Mouse (Mus musculus): ENCODE results near the gene Gucd1.
"Not testable (repeated sequence)": the region's sequence is repeated elsewhere in the genome, so short reads cannot be mapped to it uniquely, and the experiment has no call there.

Gene Gucd1

DNA sequence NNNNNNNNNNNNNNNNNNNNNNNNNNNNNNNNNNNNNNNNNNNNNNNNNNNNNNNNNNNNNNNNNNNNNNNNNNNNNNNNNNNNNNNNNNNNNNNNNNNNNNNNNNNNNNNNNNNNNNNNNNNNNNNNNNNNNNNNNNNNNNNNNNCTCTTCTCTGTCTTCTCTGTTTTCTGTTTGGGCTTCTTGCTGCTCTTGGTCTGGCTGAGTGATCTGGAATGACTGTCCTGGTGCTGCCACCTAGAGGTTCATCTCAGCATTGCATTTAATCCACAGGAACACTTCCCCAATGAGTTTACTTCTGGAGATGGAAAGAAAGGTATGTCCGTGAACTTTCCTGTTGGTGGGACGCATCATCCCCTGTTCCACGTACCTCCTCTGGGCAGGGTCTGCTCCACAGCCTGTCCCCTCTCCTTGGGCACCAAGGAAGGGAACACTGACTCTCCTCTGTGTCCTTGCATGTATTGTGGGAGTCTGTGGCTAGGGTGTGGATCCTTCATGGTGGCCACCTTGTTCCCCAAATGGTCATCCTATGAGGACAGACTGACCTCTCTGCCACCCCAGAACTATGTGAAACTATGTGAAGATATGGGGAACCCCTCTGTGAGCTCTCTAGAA lies 81.1 kb downstream of the Gucd1 start:
- in situ Hi-C loops (cut with MboI): loop anchor here (10.0 kb wide), 1 partner anchor 252 kb away; no protein-coding TSS in a partner anchor

DNA sequence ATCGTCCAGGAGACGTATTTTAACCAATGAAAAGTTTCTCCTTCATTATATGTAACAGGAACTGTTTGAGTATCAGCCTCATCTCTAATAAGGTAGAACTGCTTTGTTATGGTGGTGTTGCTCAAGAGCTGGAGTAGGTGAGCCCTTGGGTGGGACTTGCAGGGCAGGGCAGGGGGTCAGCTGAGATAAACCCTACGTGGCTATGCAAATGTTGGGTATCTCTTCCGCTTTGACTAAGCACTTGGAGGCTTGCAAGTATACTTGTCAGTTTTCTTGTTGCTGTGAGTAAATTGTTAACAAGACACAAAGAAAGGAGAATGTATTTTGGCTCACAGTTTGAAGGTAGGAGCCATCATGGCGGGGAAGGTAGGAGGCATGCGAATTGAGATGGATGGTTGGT lies 87.1 kb downstream of the Gucd1 start:
- in situ Hi-C loops (cut with MboI): loop anchor here (10.0 kb wide), 1 partner anchor 246 kb away; no protein-coding TSS in a partner anchor

DNA sequence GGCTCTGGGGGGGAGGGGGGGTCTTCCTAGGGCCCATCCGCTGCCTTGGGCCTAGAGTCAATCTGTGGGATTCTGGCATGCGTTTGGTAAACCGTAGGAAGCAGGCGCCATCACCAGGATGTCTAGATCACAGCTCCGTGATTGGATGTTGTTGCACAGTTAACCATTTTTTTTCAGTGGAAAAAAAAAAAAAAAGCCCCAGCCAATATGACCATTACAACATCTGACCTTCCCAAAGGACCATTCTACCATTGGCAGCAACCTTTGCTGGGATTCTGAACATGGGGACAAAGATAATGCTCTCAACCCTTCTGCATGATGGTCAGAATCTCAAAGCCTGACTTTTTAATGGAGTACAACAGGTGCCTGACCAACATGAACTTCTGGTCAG lies 87.6 kb downstream of the Gucd1 start:
- in situ Hi-C loops (cut with MboI): loop anchor here (10.0 kb wide), 1 partner anchor 245 kb away; no protein-coding TSS in a partner anchor

DNA sequence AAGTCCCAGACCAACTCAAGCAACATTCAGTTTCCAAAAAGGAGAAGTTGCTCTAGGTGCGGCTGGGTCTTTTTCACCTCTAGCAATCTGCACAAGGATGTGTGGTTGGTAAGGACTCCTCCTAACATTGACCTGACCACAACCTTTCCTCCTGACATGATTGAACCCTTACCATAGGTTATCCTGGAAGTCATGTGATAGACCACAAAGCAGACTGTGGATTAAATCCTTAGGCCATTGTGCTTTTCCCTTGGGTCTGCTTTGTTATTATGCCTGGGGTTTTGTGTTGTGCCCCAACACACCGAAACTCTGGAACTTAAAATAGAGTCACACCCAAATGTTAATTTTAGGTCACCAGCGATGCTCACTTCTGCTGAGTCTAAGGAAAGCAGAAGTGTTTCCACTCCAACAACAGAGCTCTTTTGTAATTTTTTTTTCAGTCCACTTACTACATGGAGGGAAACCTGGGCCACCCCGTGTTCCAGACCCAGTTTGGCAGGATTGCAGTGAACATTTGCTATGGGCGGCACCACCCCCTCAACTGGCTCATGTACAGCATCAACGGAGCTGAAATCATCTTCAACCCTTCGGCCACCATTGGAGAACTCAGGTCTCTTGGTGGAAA lies 88.1 kb downstream of the Gucd1 start:
- in situ Hi-C loops (cut with MboI): loop anchor here (10.0 kb wide), 1 partner anchor 245 kb away; no protein-coding TSS in a partner anchor

DNA sequence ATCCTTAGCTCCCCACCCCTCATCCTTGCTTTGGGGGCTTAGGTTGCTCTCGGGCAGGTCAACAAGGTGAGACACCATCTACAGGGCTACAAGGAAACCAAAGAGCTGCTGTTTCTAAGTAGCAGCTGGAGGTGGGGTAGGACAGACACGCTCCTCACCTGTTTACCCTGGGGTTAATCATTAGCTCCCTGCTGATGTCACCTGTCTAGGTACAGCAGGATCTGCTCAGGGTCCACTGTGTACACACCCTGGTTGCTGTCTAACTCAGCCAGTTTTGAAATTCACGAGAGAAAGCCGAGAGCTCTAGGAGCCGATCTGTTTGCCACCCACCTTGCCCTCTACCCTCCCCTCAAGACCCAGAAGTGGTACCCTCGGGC lies 88.8 kb downstream of the Gucd1 start:
- in situ Hi-C loops (cut with MboI): no loop called here

DNA sequence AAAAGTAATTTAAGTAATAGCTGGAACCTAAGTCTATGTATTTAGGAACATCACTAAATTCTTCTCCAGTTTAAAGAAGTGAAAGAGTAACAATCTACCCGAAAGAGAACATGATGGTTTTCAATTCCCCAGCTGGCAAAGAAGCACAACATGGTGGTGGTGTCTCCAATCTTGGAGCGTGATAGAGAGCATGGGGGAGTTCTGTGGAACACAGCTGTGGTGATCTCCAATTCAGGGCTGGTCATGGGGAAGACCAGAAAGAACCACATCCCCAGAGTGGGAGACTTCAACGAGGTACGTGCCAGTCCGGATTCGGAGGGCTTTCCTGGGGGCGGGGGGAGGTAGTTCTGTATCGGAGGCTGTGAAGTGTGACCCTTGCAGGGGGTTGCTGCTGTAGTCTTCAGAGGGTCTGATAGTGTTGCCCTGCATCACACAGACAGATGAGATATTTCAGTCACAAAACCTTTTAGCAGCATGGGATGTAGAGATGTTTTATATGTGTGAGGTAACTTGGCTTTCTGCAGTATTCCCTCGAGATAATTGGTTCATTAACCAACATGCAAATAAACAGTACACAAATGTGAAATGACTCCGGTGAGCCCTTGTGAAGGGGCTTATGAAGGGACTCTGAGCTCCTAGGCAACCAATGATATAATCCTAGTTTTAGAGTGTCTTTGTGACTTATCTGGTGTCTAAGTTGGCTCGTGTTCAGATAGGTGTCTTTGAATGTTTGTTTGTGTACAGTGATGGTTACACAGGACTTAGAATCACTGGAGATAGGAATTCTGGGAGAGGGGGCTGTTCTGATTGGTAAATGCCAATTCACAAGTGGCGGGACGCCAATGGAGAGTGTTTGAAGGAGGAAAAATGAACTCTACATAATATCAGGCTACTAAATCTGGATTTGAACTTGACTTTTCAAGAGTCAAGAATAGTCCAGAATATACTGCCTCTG lies 89.4 kb downstream of the Gucd1 start:
- in situ Hi-C loops (cut with MboI): no loop called here

DNA sequence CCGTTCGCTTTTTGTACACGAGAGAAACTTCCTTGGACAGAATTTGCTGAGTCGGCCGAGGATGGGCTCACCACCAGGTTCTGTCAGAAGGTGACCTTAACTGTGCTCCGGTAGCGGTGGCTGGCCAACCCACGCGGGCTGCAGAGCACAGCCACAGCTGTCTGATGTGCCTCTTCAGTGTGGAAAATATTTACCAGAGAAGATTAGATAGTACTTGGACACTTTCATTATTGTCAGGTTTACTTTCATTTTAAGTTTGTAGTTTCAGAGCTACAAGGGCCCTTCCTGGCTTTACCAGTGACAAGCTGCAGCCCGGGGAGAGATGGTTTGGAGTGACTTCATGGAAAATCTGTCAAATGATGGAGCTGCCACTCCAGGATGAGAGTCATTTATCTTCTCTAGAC lies 93.3 kb downstream of the Gucd1 start:
- in situ Hi-C loops (cut with MboI): no loop called here

DNA sequence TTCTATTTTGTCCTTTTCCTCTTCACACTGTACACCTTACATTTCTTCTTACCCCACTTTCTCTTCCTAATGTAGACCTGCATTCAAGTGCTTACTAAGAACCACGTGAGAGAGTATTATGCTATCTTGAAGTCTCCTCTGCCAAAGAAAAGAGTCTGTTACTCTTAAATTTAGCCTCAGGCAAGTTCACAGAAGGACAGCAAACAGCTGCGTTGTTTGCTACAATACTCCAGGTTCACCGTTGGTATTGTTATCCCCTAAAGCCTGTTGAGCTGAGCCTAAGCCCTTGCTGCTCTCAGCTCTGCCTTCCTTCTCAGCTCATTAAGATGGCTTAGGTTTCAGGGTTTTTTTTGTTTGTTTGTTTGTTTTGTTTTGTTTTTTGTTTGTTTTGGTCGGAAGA lies 99.0 kb downstream of the Gucd1 start:
- in situ Hi-C loops (cut with MboI): no loop called here

DNA sequence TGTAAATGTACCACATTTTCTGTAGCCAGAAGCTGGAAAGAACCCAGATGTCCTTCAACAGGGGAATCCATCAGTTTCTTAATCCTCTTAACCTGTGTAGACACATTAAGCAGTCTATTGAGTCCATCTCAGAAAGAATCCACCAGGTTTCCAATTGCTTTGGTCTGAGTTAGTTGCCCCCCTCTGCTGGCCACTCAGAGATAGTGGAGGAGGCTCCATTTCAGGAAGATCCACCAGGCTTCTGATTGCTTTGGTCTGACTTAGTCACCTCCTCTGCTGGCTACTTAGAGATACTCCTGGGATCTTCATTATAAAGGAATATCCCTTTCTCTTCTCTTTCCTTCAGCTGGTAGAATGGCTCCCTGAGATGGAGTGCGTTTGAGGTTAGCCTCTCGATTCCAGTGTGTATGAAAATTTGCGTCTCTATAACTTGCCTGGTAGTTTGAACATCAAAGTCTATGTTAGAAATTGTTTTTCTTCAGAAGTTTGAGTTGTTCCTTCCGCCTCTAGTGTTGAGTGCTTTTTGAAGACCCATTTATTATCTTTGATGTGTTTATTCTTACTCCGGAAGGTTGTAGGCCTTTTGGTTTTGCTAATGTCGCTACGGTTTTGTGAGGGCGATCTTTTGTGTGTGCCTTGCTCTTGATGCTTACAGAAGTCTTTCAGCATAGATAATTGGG lies 100.3 kb downstream of the Gucd1 start:
- in situ Hi-C loops (cut with MboI): no loop called here

DNA sequence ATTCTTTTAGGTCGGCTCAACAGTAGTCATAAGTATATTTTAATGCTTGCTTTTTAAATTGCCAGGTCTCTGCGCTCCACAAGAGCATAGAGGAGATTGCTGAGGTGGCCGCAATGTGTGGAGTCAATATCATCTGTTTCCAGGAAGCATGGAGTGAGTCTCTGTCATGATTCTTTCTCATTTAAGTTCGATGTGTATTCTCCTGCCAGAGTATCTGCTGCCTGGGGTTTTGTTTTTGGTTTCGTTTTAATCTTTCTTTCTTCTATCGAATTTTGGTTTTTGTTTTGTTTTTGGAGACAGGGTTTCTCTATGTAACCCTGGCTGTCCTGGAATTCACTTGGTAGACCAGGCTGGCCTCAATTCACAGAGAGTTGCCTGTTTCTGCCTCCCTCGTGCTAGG lies 102.8 kb downstream of the Gucd1 start:
- in situ Hi-C loops (cut with MboI): no loop called here

DNA sequence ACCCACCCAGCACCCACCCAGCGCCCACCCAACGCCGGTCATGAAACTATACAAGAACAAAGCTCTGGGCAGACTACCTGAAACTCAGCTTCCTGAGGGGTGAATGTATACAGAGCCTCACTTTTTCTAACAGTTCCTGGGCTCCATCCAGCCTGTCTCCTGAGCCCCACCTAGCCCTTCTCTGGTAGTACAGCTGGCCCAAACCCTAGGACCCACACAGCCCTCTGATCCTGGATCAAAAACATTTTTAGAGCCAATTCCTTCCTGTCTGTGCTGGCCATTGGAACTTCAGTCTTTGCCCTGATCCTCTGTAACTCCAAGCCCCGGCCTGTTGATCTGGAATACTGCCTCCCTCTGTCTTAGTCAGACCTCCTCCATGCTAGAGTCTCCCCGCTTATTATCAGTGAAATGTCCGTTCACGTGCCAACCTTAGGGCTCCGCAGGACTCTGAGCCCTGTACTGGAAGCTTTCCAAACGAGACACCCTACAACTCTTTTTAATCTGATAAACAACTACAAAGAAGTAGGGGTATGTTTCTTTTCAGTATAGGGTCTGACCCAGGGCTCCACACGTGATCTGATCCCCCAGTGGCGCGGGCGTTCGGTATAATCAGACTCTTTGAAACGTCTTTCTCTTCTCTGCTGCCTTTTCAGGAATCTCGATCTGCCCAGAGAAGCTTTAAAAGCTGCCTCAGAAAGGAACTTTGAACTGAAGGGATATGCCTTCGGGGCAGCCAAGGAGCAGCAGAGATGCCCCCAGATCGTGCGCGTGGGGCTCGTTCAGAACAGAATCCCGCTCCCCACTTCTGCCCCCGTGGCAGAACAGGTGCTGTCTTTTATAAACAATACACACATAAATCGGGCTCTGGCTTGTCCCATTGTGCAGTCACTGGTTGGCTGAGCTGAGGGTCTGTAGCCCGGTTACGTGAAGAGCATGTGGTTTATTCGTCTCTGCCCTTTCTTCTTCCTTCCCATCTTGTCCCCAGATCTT lies 105.4 kb downstream of the Gucd1 start:
- in situ Hi-C loops (cut with MboI): no loop called here

DNA sequence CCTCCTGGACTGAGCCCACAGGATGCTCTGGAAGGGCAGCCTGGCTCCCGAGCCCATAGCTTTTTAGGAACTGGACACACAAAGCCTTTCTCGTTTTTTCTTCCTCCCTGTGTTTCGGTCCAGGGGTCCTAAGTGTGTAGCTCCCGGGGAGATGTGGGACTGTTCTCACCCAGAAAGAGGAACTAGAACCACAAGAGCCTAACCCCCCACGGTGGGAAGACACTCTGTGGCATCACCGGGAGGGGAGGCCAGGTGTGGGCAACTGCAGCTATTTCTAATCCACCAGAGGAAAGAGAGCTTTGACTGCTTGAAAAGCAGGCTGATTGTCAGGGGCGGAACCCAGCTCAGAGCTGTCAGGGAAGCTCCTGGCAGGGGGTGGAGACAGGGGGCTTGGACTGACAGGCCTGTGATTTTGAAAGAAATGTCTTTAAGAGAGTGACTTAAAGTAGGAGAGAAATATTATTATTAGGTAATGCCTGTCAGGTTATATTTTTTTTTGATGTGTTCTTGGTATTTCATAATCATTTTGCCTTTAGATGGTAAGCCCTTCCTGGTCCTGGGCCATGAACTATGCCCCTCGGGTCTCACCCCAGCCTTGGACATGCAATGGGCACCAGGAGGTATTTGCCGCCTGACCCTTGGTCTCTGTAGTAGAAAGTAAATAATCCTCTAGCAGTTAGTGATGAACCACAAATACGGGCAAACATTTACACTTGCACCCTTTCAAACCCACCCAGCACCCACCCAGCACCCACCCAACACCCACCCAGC lies 106.2 kb downstream of the Gucd1 start:
- in situ Hi-C loops (cut with MboI): not testable (repeated sequence)

DNA sequence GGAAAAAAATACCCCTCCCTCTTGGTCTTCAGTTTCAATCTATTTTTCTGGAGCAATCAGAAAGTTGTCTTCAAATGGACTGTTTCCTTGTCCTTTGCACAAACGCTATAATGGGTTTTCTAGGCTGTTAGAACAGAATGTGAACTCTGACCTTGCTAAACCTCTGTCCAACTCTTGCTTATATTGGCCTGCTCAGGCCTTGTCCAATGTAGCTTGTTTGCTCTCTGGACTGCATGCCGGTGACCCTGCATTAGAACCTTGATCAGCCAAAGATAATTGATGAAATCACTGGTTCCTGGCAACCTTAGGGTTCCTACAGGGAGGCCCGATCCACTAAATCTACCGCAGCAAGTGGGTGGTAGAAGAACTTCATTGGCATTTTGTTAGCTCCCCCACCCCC lies 110.0 kb downstream of the Gucd1 start:
- in situ Hi-C loops (cut with MboI): no loop called here

DNA sequence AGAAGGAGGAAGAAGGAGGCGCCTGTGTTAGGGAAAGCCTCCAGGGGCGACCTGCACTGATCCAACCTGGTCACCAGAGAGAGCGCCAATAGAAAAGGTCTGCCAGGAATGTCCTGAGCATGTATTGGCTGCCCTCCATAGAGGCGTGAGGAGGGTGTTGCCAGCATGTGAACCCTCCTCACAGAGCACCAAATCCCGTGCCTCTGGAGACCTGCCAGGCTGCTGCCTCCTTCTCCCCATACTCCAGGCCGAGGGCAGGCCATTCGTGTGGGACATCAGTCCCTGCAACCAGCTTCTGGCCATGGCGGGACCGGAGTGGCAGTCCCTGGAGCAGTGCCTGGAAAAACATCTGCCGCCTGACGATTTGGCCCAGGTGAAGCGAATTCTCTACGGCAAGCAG lies 111.0 kb downstream of the Gucd1 start:
- in situ Hi-C loops (cut with MboI): no loop called here

DNA sequence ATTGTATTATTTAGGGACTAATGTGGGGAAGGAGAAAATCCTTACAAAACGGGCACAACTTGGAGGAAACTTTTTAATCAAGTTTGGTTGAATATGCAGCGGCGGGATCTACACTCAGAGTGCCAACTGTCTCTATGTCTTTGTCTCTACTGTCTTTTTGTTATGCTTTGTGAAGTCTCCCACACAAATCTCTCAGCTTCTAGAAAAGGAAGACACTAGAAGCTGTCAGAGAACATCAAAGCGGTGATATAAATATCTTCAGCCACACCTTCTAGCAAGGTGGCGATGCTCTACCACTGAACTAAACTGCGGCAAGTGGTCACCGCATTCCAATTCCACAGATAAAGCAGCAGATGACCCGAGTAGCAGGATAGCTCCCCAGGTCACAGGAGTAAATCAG lies 111.9 kb downstream of the Gucd1 start:
- in situ Hi-C loops (cut with MboI): no loop called here

DNA sequence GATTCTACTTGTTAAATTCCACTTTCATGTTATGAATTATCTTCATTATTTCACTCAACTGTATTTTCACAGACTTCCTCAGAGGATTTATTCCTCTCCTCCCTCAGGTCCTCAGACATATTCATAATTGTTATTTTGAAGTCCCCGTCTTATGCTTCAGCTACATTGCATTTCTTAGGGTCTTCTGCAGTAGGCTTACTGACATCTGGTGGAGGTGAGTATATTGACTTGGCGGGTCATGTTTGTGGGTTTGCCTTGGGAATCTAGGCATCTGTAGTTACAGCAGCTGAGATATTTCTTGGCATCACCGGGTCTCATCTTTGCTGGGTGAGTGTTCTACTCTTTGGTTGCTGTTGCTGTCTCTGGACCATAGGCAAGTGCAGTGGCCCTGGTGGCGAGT lies 116.8 kb downstream of the Gucd1 start, which contains the start of gene Upb1:
TSS of gene Upb1 (plus strand) at position 158 of the 400 bp plus-strand sequence.
- in situ Hi-C loops (cut with MboI): no loop called here

DNA sequence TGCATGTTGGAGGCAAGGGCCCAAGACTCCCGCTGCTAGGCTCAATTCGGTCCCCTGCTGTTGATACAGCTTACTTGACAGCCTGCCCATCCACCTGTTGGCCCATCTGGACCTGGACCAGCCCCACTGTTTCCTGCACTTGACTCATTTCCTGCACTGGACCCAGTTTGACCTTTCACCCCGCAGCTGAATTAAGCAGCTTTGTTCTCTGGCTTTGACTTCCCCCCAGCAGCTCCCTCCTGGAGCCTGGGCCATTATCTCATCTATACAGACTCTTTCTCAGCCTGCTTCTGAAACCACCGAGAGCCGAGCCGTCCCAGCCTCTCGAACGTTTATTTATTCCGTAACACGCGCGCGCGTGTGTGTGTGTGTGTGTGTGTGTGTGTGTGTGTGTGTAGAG lies 120.8 kb downstream of the Gucd1 start:
- in situ Hi-C loops (cut with MboI): no loop called here

DNA sequence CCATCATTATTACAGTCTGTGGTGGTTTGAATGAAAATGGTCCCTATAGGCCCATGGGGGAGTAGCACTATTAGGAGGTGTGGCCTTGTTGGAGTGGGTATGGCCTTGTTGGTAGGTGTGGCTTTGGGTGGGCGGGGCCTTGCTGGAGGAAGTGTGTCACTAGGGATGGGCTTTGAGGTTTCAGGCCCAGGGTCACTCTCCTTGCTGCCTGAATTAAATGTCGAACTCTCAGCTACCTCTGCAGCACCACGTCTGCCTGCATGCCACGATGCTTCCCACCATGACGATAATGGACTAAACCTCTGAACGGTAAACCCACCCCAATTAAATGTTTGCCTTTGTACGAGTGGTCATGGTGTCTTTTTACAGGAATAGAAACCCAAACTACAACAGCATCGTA lies 123.0 kb downstream of the Gucd1 start:
- in situ Hi-C loops (cut with MboI): no loop called here

DNA sequence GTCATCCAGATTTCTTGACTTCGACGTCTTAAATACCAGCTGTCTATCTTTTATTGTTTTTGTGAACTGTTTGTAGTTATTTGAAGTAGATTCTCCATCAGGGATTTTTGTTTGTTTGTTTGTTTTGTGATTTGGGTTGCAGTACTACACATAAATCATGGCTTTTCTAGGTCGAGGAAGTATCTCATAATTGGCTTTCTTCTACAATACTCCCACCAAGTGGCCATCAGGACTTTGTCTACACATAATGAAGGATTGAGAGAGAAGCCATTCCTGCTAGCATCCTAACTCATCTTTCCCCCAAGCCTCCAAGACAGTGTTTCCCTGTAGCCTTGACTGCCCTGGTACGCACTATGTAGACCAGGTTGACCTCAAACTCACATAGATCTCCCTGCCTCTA lies 126.9 kb downstream of the Gucd1 start:
- in situ Hi-C loops (cut with MboI): no loop called here

DNA sequence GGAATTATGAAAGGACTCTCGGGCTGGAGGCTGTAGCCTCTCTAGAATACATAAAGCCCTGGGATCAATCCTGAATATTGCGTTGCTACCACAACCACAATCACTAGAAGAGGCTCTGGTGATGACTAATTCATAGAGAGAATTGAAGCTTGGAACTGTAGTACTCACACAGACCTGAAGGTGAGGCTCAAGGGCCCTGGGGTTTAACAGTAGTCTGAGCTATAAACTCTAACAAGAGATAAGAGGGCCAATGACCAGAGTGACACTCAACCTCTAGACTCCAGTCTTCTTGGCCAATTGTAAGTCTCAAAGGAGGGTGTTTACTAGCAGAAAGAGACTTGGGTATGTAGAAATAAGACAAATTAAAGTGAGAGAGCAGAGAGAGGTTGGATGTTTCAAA lies 127.6 kb downstream of the Gucd1 start:
- in situ Hi-C loops (cut with MboI): no loop called here
